Comparison of ENCODE assay signal across 8 mouse cellular contexts in the genomic region with DNA sequence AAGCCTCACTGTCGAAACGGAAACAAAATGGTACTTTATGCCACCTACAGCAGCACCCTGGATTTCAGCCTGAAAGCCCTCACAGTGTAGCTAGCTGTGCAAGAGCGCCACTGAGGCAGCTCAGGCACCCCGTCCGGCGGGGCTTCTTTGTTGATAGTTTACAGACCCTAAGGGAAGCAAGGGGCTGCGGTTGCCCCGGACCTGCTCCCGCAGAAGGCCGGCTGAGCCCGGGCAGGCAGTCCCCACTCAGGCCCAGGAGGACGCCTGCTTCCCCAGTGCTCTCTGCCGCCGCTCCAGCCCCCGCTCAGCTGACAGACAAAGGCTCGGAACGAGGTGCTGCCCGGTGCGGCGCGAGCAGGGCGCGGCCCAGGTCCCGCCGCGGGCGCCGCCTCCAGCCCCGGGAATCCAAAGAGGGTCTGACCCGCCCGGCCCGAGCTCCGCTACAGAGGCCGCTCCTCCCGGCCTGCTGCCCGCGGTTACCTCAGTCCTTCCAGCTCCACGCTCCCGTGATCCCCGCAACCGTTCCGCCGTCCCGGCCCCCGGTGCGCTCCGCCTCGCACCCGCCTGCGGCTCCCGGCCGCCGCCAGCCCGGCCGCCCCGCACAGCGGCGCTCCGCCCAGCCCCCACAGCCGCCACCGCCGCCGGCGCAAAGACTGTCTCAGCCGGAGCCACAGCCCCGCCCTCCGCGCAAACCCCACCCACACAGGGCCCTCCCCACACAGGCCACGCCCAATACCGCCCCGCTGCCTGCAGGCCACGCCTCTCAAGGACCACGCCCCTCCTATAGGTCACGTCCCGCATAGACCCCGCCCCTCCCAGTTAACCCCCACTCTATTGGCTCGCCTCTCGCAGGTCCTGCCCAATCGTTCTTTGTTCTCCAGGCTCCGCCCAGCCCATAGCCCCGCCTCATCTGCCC. TPM values are rescaled to one million over a fixed set of nuclear protein-coding genes. Genes with fewer than 3 reads are reported as not detected.
DNase-seq lines count a peak whose midpoint lies in the region; ATAC-seq and TF ChIP-seq lines count a peak whose summit lies in the region.

A gene (minus strand): TSS at position 654 of the 916 bp plus-strand sequence.

- H3K4me1 ChIP-seq in E14TG2a.4 (replicated peaks; ENCODE audit: low read depth, low read length) = peaks cover 19% of the 10 kb centered on the region
- H3K4me1 ChIP-seq in forebrain, embryonic 12.5 days = peaks cover 41% of the 10 kb centered on the region
- H3K4me1 ChIP-seq in heart, postnatal 0 days (ENCODE audit: control insufficient read depth, insufficient read depth) = peaks cover 26% of the 10 kb centered on the region
- H3K4me1 ChIP-seq in liver, embryonic 16.5 days (ENCODE audit: control insufficient read depth, low read depth, low read length) = peaks cover 5% of the 10 kb centered on the region
- peaks cover 39% of the 10 kb centered on the region for H3K4me1 ChIP-seq in neural tube, embryonic 13.5 days (replicated peaks)
- peaks cover 2% of the 10 kb centered on the region for H3K4me1 ChIP-seq in testis, adult 2 months (ENCODE audit: control insufficient read depth, insufficient read depth, low read length)

- DNase-seq in c-Kit-positive CD71-positive TER-119-positive erythroid progenitor cells, embryonic 14.5 days (ENCODE audit: low spot score) = peak; percentile 90
- peak; percentile 99 for DNase-seq in heart, postnatal 0 days (ENCODE audit: low spot score)
- peak; percentile 100 for DNase-seq in kidney, postnatal 4 days

- WGBS in forebrain, embryonic 12.5 days = under 1% methylated on average over 72 of the region's 81 CpGs
- under 1% methylated on average over 59 of the region's 81 CpGs for WGBS in heart, postnatal 0 days
- WGBS in liver, embryonic 16.5 days (ENCODE audit: insufficient replicate concordance) = under 1% methylated on average over 66 of the region's 81 CpGs
- under 1% methylated on average over 74 of the region's 81 CpGs for WGBS in neural tube, embryonic 13.5 days

- H3K9me3 ChIP-seq in E14TG2a.4 (ENCODE audit: low read length) = 0 out of 2 replicates have a peak, but pooled peaks cover 3% of the 10 kb centered on the region
- no peaks in the 10 kb centered on the region for H3K9me3 ChIP-seq in forebrain, embryonic 12.5 days
- no peaks in the 10 kb centered on the region for H3K9me3 ChIP-seq in heart, postnatal 0 days (replicated peaks; ENCODE audit: control insufficient read depth, low read length)
- no peaks in the 10 kb centered on the region for H3K9me3 ChIP-seq in liver, embryonic 16.5 days (replicated peaks; ENCODE audit: control insufficient read depth, low read length)
- no peaks in the 10 kb centered on the region for H3K9me3 ChIP-seq in neural tube, embryonic 13.5 days

- peaks cover 21% of the 10 kb centered on the region; the same call in 1 of the 2 replicates for H3K36me3 ChIP-seq in E14TG2a.4 (ENCODE audit: insufficient read depth, low read length)
- peaks cover 11% of the 10 kb centered on the region for H3K36me3 ChIP-seq in forebrain, embryonic 12.5 days (replicated peaks)
- peaks cover 4% of the 10 kb centered on the region; the same call in 1 of the 2 replicates for H3K36me3 ChIP-seq in heart, postnatal 0 days (replicated peaks; ENCODE audit: control insufficient read depth, insufficient read depth, low read length)
- no peaks in the 10 kb centered on the region for H3K36me3 ChIP-seq in liver, embryonic 16.5 days (ENCODE audit: control insufficient read depth, insufficient read depth)
- peaks cover 10% of the 10 kb centered on the region; the same call in 1 of the 2 replicates for H3K36me3 ChIP-seq in neural tube, embryonic 13.5 days
- no peaks in the 10 kb centered on the region for H3K36me3 ChIP-seq in testis, adult 2 months (ENCODE audit: control insufficient read depth, insufficient read depth, low read length)

- peak within 1 kb of the TSS; percentile 88 for H3K4me3 ChIP-seq in E14TG2a.4 (replicated peaks; ENCODE audit: low read length)
- peak within 1 kb of the TSS; percentile 94 for H3K4me3 ChIP-seq in forebrain, embryonic 12.5 days (replicated peaks)
- peak within 1 kb of the TSS; percentile 98 for H3K4me3 ChIP-seq in heart, postnatal 0 days (ENCODE audit: low read depth, low read length)
- H3K4me3 ChIP-seq in liver, embryonic 16.5 days (ENCODE audit: low read depth, low read length) = peak within 1 kb of the TSS; percentile 68
- H3K4me3 ChIP-seq in neural tube, embryonic 13.5 days = peak within 1 kb of the TSS; percentile 84
- H3K4me3 ChIP-seq in testis, adult 2 months (ENCODE audit: control insufficient read depth, low read depth, low read length) = peak within 1 kb of the TSS; percentile 98

- ATAC-seq in forebrain, embryonic 12.5 days (ENCODE audit: low FRiP score) = peak; percentile 98
- peak; percentile 97 for ATAC-seq in heart, postnatal 0 days (ENCODE audit: insufficient read depth, low read depth)
- peak; percentile 93 for ATAC-seq in liver, embryonic 16.5 days (ENCODE audit: low read depth)
- ATAC-seq in neural tube, embryonic 13.5 days (ENCODE audit: low read depth) = peak; percentile 98

- peak within 1 kb of the TSS; percentile 94 for H3K9ac ChIP-seq in forebrain, embryonic 12.5 days
- peak within 1 kb of the TSS; percentile 95 for H3K9ac ChIP-seq in heart, postnatal 0 days (replicated peaks; ENCODE audit: low read depth, low read length)
- H3K9ac ChIP-seq in liver, embryonic 16.5 days (ENCODE audit: low read depth, low read length) = peak within 1 kb of the TSS; percentile 70
- H3K9ac ChIP-seq in neural tube, embryonic 13.5 days = peak within 1 kb of the TSS; percentile 96

- peak within 1 kb of the TSS; percentile 79 for H3K4me2 ChIP-seq in forebrain, embryonic 12.5 days
- H3K4me2 ChIP-seq in heart, postnatal 0 days (ENCODE audit: low read depth, low read length) = peak within 1 kb of the TSS; percentile 77
- peak within 1 kb of the TSS; percentile 95 for H3K4me2 ChIP-seq in liver, embryonic 16.5 days (ENCODE audit: low read depth, low read length)
- peak within 1 kb of the TSS; percentile 92 for H3K4me2 ChIP-seq in neural tube, embryonic 13.5 days

- no peak for TF ChIP-seq CTCF in E14TG2a.4 (conservative IDR thresholded peaks at IDR 0.05; ENCODE audit: low read length)
- TF ChIP-seq CTCF in heart, postnatal 0 days (IDR thresholded peaks at IDR 0.05; ENCODE audit: low read depth) = no peak
- TF ChIP-seq CTCF in testis, adult 2 months (IDR thresholded peaks at IDR 0.05; ENCODE audit: control insufficient read depth, insufficient read depth, insufficient replicate concordance, low read depth, low read length) = no peak

- peak; percentile 64 for TF ChIP-seq POLR2A in testis, adult 2 months (IDR thresholded peaks at IDR 0.05; ENCODE audit: control insufficient read depth, low read depth, low read length)

- no peak for TF ChIP-seq EP300 in heart, postnatal 0 days (IDR thresholded peaks at IDR 0.05; ENCODE audit: low read depth)

- no peaks in the 10 kb centered on the region for H3K27me3 ChIP-seq in E14TG2a.4 (ENCODE audit: insufficient read depth, low read length)
- H3K27me3 ChIP-seq in forebrain, embryonic 12.5 days = 0 out of 2 replicates have a peak, but pooled peaks cover 2% of the 10 kb centered on the region
- H3K27me3 ChIP-seq in heart, postnatal 0 days (ENCODE audit: control insufficient read depth, insufficient read depth, low read length) = no peaks in the 10 kb centered on the region
- H3K27me3 ChIP-seq in liver, embryonic 16.5 days (ENCODE audit: control insufficient read depth, insufficient read depth, low read depth, low read length) = no peaks in the 10 kb centered on the region
- H3K27me3 ChIP-seq in neural tube, embryonic 13.5 days = no peaks in the 10 kb centered on the region
- H3K27me3 ChIP-seq in testis, adult 2 months (ENCODE audit: control insufficient read depth, insufficient read depth, low read length) = no peaks in the 10 kb centered on the region

- H3K27ac ChIP-seq in forebrain, embryonic 12.5 days = peak within 1 kb of the TSS; percentile 94
- peak within 1 kb of the TSS; percentile 89 for H3K27ac ChIP-seq in heart, postnatal 0 days (ENCODE audit: low read depth)
- peak within 1 kb of the TSS; percentile 55 for H3K27ac ChIP-seq in liver, embryonic 16.5 days (ENCODE audit: low read length)
- H3K27ac ChIP-seq in neural tube, embryonic 13.5 days (replicated peaks) = peak within 1 kb of the TSS; percentile 97
- peak within 1 kb of the TSS; percentile 81 for H3K27ac ChIP-seq in testis, adult 2 months (ENCODE audit: control insufficient read depth, insufficient read depth, low read depth, low read length)

RNA-seq across cellular contexts. Expression of the gene that starts here (rescaled TPM):
- 36.2 and 37.3 TPM in 2 replicates for polyA plus RNA-seq in forebrain, embryonic 12.5 days (2016; fragmentation: Nextera tagmentation; extraction: Ambion mirVana)
- 42.6 and 85.9 TPM in 2 replicates for total RNA-seq in heart, postnatal 0 days (2014; rRNA removed; ENCODE audit: low replicate concordance)
- polyA plus RNA-seq in heart, postnatal 0 days (2015; fragmentation: Nextera tagmentation; extraction: Ambion mirVana) = 8.6 and 10.9 TPM in 2 replicates
- polyA plus RNA-seq in liver, embryonic 16.5 days (2015; fragmentation: Nextera tagmentation; extraction: Ambion mirVana) = 1.8 and 2.5 TPM in 2 replicates
- polyA plus RNA-seq in neural tube, embryonic 13.5 days (2015; fragmentation: Nextera tagmentation; extraction: Ambion mirVana) = 22.3 and 26.3 TPM in 2 replicates
- 8.8 and 8.9 TPM in 2 replicates for polyA plus RNA-seq in testis, adult 2 months (2012; rRNA removed)

Comparison
In these comparisons a context has a peak if more than half of its experiments do, and no peak if none do; other contexts are left out.
1. Peak in every context shown above with its lines: DNase-seq, ATAC-seq, H3K4me3 ChIP-seq and H3K27ac ChIP-seq.